Mouse (Mus musculus) G1E (cell line): ENCODE measurements around the gene Gipc3.

Experiments
- CTCF ChIP-seq: IDR thresholded peaks from 2 replicates; pipeline ENCODE4 v1.5.1; 2012; ENCODE audit warnings: low read depth, low read length, inconsistent platforms, mixed read lengths
- GATA1 ChIP-seq: IDR thresholded peaks from 2 replicates; pipeline ENCODE4 v1.6.1; 2012; ENCODE audit warnings: borderline replicate concordance, low read length, inconsistent platforms, mixed read lengths
- POLR2AphosphoS5 ChIP-seq: IDR thresholded peaks from 2 replicates; pipeline ENCODE4 v1.6.1; 2012; ENCODE audit warnings: low read depth, low read length, inconsistent platforms; ENCODE audit not compliant: insufficient replicate concordance
- TAL1 ChIP-seq: conservative IDR thresholded peaks from 2 replicates; pipeline ENCODE4 v1.6.1; 2012; ENCODE audit warnings: low read depth, low read length, inconsistent platforms, mixed read lengths

DNA sequence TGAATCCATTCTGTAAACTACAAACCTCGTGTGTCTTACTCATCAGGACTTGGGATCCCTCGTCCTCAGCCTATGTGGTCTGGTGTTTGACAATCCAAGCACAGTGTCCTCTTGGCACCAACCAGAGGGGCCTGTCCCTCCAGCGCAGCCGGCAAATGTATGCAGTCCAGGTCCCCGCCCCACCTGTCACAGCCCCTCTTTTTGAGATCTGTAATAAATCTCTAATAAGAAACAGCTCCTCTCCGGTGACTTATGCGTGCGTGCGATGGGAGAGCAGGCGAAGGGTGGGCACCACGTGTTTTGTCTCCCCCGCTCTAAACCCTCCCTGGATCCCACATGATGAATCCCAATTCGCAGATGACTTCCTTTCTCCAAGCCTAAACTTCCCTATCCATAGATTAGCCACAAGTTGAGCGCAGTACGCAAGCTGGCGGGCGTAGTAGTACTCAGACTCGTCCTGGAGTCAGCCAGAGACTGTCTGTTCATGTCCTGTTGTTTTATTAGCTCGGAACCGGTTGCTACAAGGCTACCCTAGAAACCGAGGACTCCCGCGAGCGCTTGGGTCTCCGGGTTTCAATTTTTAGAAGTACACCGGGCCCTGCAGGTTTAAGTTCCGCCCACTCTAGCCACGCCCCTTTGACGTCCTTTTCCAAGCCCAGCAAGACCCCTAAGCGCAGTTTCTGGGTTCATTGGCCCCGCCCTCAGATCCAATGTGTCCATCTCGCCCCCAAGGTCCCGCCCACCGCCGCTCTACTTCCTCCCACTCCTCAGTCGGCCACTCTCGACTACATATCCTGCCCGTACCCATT is 23.1 kb downstream of the Gipc3 start:
- no peak for TF ChIP-seq CTCF
- no peak for TF ChIP-seq TAL1
- no peak for TF ChIP-seq GATA1
- TF ChIP-seq POLR2AphosphoS5: no peak
